Mouse (Mus musculus) thymus, postnatal 36 days (tissue): ENCODE measurements around the gene Mdh1.
"Not testable (repeated sequence)": the region's sequence is repeated elsewhere in the genome, so short reads cannot be mapped to it uniquely, and the experiment has no call there.

ENCODE experiments used
- DNase-seq, 2 experiments: peaks; one replicate each; pipeline ENCODE4 v3.0.0; 2022; ENCODE audit warnings: mixed read lengths in 2 of 2

Mdh1 gene

DNA sequence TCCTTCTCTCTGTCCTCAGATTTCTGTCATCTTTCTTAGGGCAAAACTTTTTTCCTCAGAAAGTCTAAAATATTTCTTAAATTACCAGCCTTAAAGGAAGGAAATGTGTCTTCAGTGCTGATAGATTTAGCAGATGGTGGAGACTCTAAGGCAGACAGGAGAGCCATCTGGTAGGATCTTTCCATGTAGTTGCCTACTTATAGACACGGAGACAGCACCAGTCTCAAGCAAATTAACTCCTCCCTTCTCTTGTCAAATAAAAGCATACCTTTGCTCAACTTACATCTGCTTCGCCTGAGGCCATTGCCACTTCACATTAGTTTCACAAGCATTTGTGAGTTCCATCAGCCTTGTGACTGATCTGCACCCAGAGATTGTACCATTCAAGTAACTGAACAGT lies 27.1 kb downstream of the Mdh1 start:
- DNase-seq: no peak

DNA sequence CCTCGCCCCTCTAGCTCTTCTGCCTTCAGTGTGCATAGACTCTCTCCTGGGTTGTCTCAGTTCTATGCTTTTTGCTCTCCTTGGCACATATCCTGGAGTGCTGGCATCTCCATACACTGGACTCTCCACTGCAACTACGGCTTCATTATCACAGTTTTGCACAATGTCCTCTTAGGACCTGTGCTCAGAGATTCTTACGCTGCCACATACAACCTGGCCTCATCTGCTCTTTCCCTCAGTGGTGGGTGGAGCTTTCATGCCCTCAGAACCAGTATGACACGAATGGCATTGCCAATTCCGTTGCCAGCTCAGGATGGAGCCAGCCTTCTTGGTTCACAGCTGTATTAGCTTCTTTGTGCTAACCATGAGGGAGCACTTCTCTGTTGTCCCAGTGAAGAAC lies 29.4 kb downstream of the Mdh1 start:
- no peak for DNase-seq

DNA sequence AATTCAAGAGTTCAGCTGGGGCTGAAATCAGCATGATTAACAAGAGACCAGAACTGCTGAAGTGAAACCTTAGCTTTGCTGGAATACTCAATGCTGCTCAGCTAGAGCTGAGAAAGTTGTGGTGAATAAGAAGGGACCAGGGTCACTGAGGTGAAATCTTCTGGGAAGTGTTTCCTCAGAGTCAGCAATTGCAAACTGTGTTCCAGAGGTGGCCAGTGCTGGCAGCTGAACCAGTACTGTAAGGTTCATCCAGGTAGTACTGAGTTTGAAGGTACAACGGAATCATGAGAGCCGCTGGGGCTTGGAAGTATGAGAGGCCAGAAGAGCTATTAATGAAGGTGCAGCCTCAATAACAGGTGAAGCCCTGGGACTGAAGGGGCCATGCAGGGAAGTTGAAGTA lies 31.5 kb downstream of the Mdh1 start:
- DNase-seq: no peak

DNA sequence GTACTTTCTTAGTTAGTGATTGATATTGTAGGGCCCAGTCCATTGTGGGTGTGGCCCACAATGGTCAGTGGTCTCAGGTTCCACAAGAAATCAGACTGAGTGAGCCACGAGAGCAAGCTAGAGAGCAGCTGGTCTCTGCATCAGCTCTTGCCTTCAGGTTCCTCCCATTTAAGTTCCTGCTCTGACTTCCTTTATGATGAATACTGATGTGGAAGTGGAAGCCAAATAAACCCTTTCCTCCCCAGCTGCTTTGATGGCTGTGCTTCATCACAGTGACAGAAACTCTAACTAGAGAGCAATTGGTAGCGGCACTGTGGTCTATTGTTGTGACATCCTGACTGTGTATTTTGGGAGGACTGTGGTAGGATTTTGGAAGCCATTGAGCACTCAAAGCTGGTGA lies 32.1 kb downstream of the Mdh1 start:
- DNase-seq: no peak

DNA sequence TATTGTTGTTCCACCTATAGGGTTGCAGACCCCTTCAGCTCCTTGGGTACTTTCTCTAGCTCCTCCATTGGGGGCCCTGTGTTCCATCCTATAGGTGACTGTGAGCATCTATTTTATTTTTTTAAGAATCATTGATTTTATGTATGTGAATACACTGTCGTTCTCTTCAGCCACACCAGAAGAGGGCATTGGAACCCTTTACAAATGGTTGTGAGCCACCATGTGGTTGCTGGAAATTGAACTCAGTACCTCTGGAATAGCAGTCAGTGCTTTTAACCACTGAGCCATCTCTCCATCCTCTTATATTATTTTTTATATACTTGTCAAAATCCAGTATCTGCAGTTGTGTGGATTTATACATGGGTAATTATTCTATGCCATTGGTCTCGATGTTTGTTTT lies 41.3 kb downstream of the Mdh1 start:
- not testable (repeated sequence) for DNase-seq

DNA sequence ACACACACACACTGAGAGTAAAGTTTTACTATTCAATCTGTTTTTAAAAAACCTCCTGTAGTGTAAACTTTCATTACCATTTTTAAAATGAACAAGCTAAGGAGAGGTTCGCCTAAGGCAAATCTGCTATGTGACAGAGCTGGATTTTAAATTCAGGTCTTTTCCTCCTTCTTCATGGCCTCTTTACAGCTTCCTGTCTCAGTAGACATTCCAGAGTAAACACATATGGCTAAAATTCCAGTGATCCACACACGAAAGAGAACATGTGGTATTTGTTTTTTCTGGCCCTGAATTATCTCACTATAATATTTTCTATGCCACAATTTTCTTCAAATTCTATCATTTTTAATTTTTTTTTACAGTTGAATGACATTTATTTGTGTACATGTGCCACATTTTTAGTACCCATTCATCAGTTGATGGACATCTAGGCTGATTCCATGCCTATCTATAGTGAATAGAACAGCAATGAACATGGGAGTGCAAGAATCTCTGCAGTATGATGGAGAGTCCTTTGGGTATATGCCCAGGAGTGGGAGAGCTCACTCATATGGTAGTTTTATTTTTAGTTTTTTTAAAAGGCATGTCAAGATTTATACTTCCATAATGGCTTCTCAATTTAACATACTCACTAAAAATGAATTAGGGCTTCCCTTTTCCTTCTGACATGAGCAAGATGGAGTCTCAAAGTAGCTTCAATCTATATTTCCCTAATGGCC lies 43.3 kb downstream of the Mdh1 start:
- no peak for DNase-seq

- no peak for DNase-seq
These were observed 54.4 kb downstream of the Mdh1 start for GRCm38 (mm10) chr11:21517726-21518125.

DNA sequence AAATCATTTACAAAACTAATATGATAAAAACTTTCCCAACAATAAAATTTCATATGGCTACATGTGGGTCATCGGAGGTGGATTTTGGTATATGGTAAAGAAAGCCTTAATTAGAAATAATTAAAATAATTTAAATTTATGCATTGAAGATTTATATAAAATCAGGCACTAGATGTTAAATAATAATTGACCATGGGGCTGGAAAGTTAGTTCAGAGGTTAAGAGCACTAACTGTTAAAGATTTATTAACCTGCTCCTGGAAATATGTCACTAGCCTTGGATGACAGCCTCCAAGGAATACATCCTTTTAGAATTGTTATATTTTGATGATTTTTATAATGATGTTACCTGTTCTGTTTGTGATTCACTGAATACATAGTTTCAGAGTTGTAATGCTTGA lies 55.8 kb downstream of the Mdh1 start:
- DNase-seq: not testable (repeated sequence)

GRCm38 (mm10) chr11:21510577-21510976 lies 61.6 kb downstream of the Mdh1 start:
- DNase-seq: not testable (repeated sequence)

- not testable (repeated sequence) for DNase-seq
These were observed 63.5 kb downstream of the Mdh1 start for GRCm38 (mm10) chr11:21508713-21509112.

DNA sequence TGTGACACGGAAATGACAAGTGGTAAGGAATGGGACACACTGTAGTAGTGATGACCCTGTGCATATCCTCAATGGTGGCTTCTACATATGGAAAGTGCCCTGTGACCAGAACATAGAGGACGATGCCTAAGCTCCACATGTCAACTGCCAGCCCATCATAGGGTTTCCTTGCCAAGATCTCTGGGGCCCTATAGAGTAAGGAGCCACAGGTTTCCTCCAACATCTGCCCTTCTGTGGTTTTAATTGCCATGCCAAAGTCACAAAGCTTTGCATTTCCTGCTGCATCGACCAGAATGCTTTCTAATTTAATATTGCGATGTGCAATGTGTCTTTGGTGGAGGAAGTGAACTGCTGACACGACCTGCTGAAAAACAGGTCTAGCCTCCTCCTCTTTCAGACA lies 65.1 kb downstream of the Mdh1 start:
- not testable (repeated sequence) for DNase-seq
